12 mouse cellular contexts compared by ENCODE assay signal in the genomic region with DNA sequence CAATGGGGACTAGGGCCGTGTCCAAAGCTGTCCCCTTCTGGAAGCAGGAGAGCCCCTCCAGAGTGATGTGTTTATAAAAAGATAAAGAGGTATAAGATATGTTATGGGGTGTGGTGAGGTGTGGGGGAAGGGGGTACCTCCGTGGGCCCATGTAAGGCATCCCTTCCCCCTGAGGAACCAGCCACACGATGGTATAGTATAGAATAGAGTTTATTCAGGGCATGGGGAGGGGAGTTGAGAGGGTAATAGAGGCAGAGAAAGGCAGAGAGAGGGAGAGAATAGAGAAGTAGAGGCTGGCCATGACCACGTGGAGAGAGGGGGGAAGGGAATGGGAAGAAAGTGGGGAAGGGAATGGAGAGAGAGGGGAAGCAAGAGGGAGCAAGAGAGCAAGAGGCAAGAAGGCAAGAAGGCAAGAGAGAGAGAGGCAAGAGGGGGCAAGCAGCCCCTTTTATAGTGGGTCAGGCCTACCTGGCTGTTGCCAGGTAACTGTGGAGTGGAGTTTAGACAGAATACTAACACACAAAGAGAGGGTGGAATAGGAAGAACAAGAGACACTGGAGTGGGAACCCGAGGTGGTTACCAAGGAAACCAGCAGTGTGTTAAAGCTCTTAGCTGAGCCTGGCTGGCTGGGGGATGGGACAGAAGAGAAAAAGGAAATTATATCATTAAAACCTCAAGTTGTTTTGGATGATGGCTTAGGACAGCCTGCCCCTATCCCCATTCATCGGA. TPM values are rescaled to one million over a fixed set of nuclear protein-coding genes. Genes with fewer than 3 reads are reported as not detected.
DNase-seq lines count a peak whose midpoint lies in the region; ATAC-seq and TF ChIP-seq lines count a peak whose summit lies in the region.
"Had no signal": no experiment of that assay in that cellular context is flagged by ENCODE, and none has a peak within 500 bp of the region (broad histone marks: within the 10 kb centered on the region; RNA-seq: fewer than 3 reads in every experiment).

No protein-coding gene starts in this region.

- H3K36me3 ChIP-seq in heart, embryonic 11.5 days (ENCODE audit: control insufficient read depth, insufficient read depth, low read length) = no peaks in the 10 kb centered on the region
- no peaks in the 10 kb centered on the region for H3K36me3 ChIP-seq in forebrain, postnatal 0 days (ENCODE audit: insufficient read depth)
- H3K36me3 ChIP-seq: embryonic facial prominence, embryonic 13.5 days had no signal

- H3K4me3 ChIP-seq in heart, embryonic 11.5 days (ENCODE audit: low read depth, low read length) = no peak overlapping the region
- no peak overlapping the region for H3K4me3 ChIP-seq in forebrain, postnatal 0 days (ENCODE audit: low read depth, low read length)
- H3K4me3 ChIP-seq: embryonic facial prominence, embryonic 13.5 days had no signal

- intact Hi-C loops in left cerebral cortex, postnatal 14 days (cut with DNase I) = no loop called here

- H3K4me2 ChIP-seq in heart, embryonic 11.5 days = no peak overlapping the region
- H3K4me2 ChIP-seq in forebrain, postnatal 0 days (ENCODE audit: low read depth) = no peak overlapping the region
- H3K4me2 ChIP-seq: embryonic facial prominence, embryonic 13.5 days had no signal

- 61% methylated on average over 6 of the region's 6 CpGs for WGBS in heart, embryonic 11.5 days (ENCODE audit: insufficient replicate concordance)
- WGBS in forebrain, postnatal 0 days = 48% methylated on average over 6 of the region's 6 CpGs

- H3K9ac ChIP-seq in heart, embryonic 11.5 days (ENCODE audit: low read depth, low read length) = no peak overlapping the region
- H3K9ac ChIP-seq in forebrain, postnatal 0 days = no peak overlapping the region
- H3K9ac ChIP-seq: embryonic facial prominence, embryonic 13.5 days had no signal

- no peak for ATAC-seq in heart, embryonic 11.5 days (replicated peaks; ENCODE audit: insufficient number of reproducible peaks, low FRiP score, low TSS enrichment)
- ATAC-seq in forebrain, postnatal 0 days = peak; percentile 98

- no peak overlapping the region for H3K27ac ChIP-seq in heart, embryonic 11.5 days (ENCODE audit: low read depth, low read length)
- H3K27ac ChIP-seq in forebrain, postnatal 0 days (ENCODE audit: low read depth, low read length) = peak overlapping the region; percentile 75
- H3K27ac ChIP-seq: embryonic facial prominence, embryonic 13.5 days had no signal

- no peaks in the 10 kb centered on the region for H3K4me1 ChIP-seq in heart, embryonic 11.5 days (ENCODE audit: control insufficient read depth, insufficient read depth, low read length)
- no peaks in the 10 kb centered on the region for H3K4me1 ChIP-seq in forebrain, postnatal 0 days (ENCODE audit: insufficient read depth)
- H3K4me1 ChIP-seq: embryonic facial prominence, embryonic 13.5 days had no signal

- H3K9me3 ChIP-seq in heart, embryonic 11.5 days (replicated peaks; ENCODE audit: control insufficient read depth, low read length) = no peaks in the 10 kb centered on the region
- no peaks in the 10 kb centered on the region for H3K9me3 ChIP-seq in forebrain, postnatal 0 days (ENCODE audit: low read length)
- H3K9me3 ChIP-seq: embryonic facial prominence, embryonic 13.5 days had no signal

- DNase-seq in heart, adult 11 months = peak; percentile 16
- peak; percentile 73 for DNase-seq in forebrain, postnatal 0 days
- DNase-seq in left cerebral cortex, postnatal 14 days (ENCODE audit: low spot score in 2 of 2) = peak; percentile 39 to 73
- peak; percentile 66 to 78 for DNase-seq in right cerebral cortex, postnatal 10 days (ENCODE audit: low spot score in 2 of 2)
- DNase-seq in cerebellum, postnatal 25 days = no peak
- DNase-seq in adrenal gland, adult 8-10 months = no peak
- no peak for DNase-seq in adrenal gland, adult 18-20 months (ENCODE audit: low spot score in 2 of 2)

- TF ChIP-seq CTCF in forebrain, postnatal 0 days (IDR thresholded peaks at IDR 0.05; ENCODE audit: low read depth) = 0 out of 2 replicates have a peak, but pooled peaks have one; percentile 15

- peaks cover 11% of the 10 kb centered on the region for H3K27me3 ChIP-seq in heart, embryonic 11.5 days (ENCODE audit: control insufficient read depth, insufficient read depth, low read length)
- no peaks in the 10 kb centered on the region for H3K27me3 ChIP-seq in forebrain, postnatal 0 days (ENCODE audit: insufficient read depth, low read length)

RNA-seq across cellular contexts. Expression of a gene that starts 6.4 kb away (rescaled TPM):
- polyA plus RNA-seq in heart, embryonic 11.5 days (2014; fragmentation: Nextera tagmentation; extraction: Ambion mirVana) = not detected in 2 replicates
- total RNA-seq in forebrain, postnatal 0 days (2014; rRNA removed) = 0.10 TPM in 1 of 2 replicates, not detected in the other
- polyA plus RNA-seq in forebrain, postnatal 0 days (2015; fragmentation: Nextera tagmentation; extraction: Ambion mirVana) = 0.15 and 0.26 TPM in 2 replicates
- not detected for total RNA-seq in left cerebral cortex, postnatal 14 days (2021)
- 1 to 10 TPM in 2 of 4 experiments, under 1 TPM in 2; 0.38 to 1.2 (median 0.89) TPM for total RNA-seq in adrenal gland, adult 8-10 months (2022)
- total RNA-seq in adrenal gland, adult 18-20 months (2021) = 1 to 10 TPM in 1 of 2 experiments, under 1 TPM in 1; 0.73 to 1.1 TPM
- total RNA-seq: layer of hippocampus, postnatal 36 days had no signal

RNA-seq across cellular contexts. Expression of a gene that starts 53.7 kb away (rescaled TPM):
- 0.19 and 0.20 TPM in 2 replicates for polyA plus RNA-seq in heart, embryonic 11.5 days (2014; fragmentation: Nextera tagmentation; extraction: Ambion mirVana)
- total RNA-seq in forebrain, postnatal 0 days (2014; rRNA removed) = not detected in 2 replicates
- polyA plus RNA-seq in forebrain, postnatal 0 days (2015; fragmentation: Nextera tagmentation; extraction: Ambion mirVana) = not detected in 2 replicates
- not detected for total RNA-seq in left cerebral cortex, postnatal 14 days (2021)
- not detected for total RNA-seq in adrenal gland, adult 8-10 months (2022)
- total RNA-seq in adrenal gland, adult 18-20 months (2021) = not detected
- polyA plus RNA-seq: embryonic facial prominence, embryonic 13.5 days; heart, embryonic 14.5 days; stomach, embryonic 14.5 days had no signal

RNA-seq across cellular contexts. Expression of a gene that starts 54.0 kb away (rescaled TPM):
- polyA plus RNA-seq in heart, embryonic 11.5 days (2014; fragmentation: Nextera tagmentation; extraction: Ambion mirVana) = 0.20 TPM in 1 of 2 replicates, not detected in the other
- not detected in 2 replicates for total RNA-seq in forebrain, postnatal 0 days (2014; rRNA removed)
- not detected in 2 replicates for polyA plus RNA-seq in forebrain, postnatal 0 days (2015; fragmentation: Nextera tagmentation; extraction: Ambion mirVana)
- not detected for total RNA-seq in left cerebral cortex, postnatal 14 days (2021)
- total RNA-seq in adrenal gland, adult 8-10 months (2022) = not detected
- not detected for total RNA-seq in adrenal gland, adult 18-20 months (2021)
- total RNA-seq: layer of hippocampus, postnatal 36 days had no signal
- polyA plus RNA-seq: embryonic facial prominence, embryonic 13.5 days; heart, embryonic 14.5 days; stomach, embryonic 14.5 days had no signal

Comparison
In these comparisons a context has a peak if more than half of its experiments do, and no peak if none do; other contexts are left out.
1. DNase-seq: peak in heart, adult 11 months (single experiment), forebrain, postnatal 0 days (single experiment), left cerebral cortex, postnatal 14 days (2 of 2) and right cerebral cortex, postnatal 10 days (2 of 2); none in cerebellum, postnatal 25 days (0 of 2), adrenal gland, adult 8-10 months (single experiment) and adrenal gland, adult 18-20 months (0 of 2).